Mouse (Mus musculus) heart, embryonic 15.5 days (tissue): ENCODE results near the gene Krt80. TPM values are rescaled to one million over a fixed set of nuclear protein-coding genes. Genes with fewer than 3 reads are reported as not detected.
A peak's percentile ranks its signal among the peaks of the same experiment; 100 is the strongest.

ENCODE experiments used
- ATAC-seq: fragments of 200-750 bp; cut with Nextera tagmentation; replicated peaks from 2 replicates; pipeline ENCODE4 v1.8.0; 2017; ENCODE audit warnings: low read depth, moderate TSS enrichment; ENCODE audit not compliant: insufficient number of reproducible peaks, insufficient read depth, low FRiP score
- H3K27ac ChIP-seq: fragments of 300-500 bp; sonication (generic); 2 replicates; pipeline ENCODE4 v1.5.1; 2015; ENCODE audit warnings: mild to moderate bottlenecking, inconsistent platforms
- H3K27me3 ChIP-seq: fragments of 300-500 bp; sonication (generic); 2 replicates; pipeline ENCODE4 v1.6.1; 2015; ENCODE audit warnings: inconsistent platforms
- H3K36me3 ChIP-seq: fragments of 300-500 bp; sonication (generic); 2 replicates; pipeline ENCODE4 v1.6.1; 2015; ENCODE audit warnings: mild to moderate bottlenecking, inconsistent platforms
- H3K4me1 ChIP-seq: fragments of 300-500 bp; sonication (generic); replicated peaks from 2 replicates; pipeline ENCODE4 v1.6.1; 2015; ENCODE audit warnings: inconsistent platforms
- H3K4me2 ChIP-seq: fragments of 300-500 bp; sonication (generic); 2 replicates; pipeline ENCODE4 v1.6.1; 2015; ENCODE audit warnings: inconsistent platforms, mild to moderate bottlenecking, moderate library complexity
- H3K4me3 ChIP-seq: fragments of 300-500 bp; sonication (generic); 2 replicates; pipeline ENCODE4 v1.5.1; 2015; ENCODE audit warnings: mild to moderate bottlenecking, inconsistent platforms
- H3K9ac ChIP-seq: fragments of 300-500 bp; sonication (generic); 2 replicates; pipeline ENCODE4 v1.6.1; 2015; ENCODE audit warnings: mild to moderate bottlenecking, inconsistent platforms
- H3K9me3 ChIP-seq: fragments of 300-500 bp; sonication (generic); replicated peaks from 2 replicates; pipeline ENCODE4 v1.6.1; 2016; ENCODE audit warnings: inconsistent platforms
- WGBS: fragments of 180-500 bp; shearing (Covaris S2); methylation state at CpG from one replicate; pipeline ENCODE4 v1.1.7; 2015; ENCODE audit warnings: mixed read lengths; 5-methylcytosine and 5-hydroxymethylcytosine counted together
- polyA plus RNA-seq: library from polyadenylated mRNA; unstranded; fragments of >200 nt; fragmentation: Nextera tagmentation; extraction: Ambion mirVana; gene quantifications from 2 replicates; pipeline ENCODE4 v1.2.1, GENCODE M21; 2015

Gene Krt80
- 7.4 and 8.1 TPM in 2 replicates for polyA plus RNA-seq

DNA sequence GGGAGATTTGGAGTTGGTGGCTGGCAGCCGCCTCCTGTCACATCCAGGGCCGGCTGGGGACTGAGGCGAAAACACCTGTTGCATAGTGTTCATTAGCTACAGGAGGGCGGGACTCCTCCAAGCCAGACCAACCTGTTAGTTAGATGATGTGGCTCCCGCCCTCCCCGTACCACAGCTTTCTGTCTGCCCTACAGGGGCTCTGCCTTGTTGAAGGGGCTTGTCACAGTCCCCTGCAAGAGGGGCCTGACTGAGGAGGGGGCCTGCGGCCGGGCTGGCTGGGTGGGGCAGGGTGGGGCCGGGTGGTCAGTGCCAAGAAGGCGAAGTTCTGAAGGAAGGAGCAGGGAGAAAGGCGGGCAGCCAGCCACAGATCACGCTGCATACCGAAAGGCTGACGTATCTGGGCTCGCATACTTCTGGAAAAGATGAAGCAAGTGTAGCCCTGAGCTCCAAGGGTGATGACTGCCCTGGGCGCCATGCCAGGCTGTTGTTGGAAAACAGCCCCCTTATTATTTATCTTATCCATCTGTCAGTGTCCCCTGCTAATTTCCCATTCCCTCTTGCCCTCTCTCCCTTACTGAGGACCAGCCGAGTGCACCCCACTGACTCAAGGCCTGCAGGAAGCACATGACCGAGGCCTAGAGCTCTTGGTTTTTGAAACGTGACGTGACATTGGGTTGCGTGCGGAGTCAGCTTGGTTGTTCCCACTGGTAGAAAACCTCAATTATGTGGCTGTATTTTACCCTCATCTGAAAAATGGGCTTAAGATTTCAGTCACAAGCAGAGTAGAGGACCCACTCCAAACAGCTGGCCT is at the start of gene Krt80:
TSS of gene Krt80 (minus strand) at position 62 of the 811 bp plus-strand sequence.
- ATAC-seq = peak; percentile 85
- Histone ChIP-seq H3K9ac (peak within 1 kb of the TSS; percentile 49), H3K4me1 (peaks cover 88% of the 10 kb centered on the region), H3K27ac (peak within 1 kb of the TSS; percentile 94), H3K27me3 (0 out of 2 replicates have a peak, but pooled peaks cover 2% of the 10 kb centered on the region), H3K36me3 (no peaks in the 10 kb centered on the region), H3K4me3 (peak within 1 kb of the TSS; percentile 14), H3K9me3 (no peaks in the 10 kb centered on the region), H3K4me2 (peak within 1 kb of the TSS; percentile 55)
- 14% methylated on average over 22 of the region's 22 CpGs for WGBS

DNA sequence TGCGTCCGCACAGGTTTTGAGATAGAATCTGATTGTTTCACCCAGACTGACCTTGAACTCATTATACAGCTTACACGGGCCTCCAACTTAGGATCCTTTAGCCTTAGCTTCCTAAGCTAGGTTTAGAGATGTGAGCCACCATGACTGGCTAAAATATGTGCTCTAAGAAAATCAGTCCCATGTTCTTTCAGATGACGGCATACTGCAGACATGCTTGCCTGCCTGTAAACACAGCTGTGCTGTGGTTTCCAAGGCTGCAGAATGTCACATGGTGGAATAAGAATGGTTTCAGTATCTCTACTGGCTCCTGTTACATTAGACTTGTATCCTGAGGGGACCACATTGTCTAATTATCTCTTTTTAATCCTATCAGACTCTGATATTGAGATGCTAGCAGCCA is 49.0 kb upstream of the Krt80 start:
- no peaks in the 10 kb centered on the region for H3K9me3 ChIP-seq
- H3K36me3 ChIP-seq = no peaks in the 10 kb centered on the region
- H3K4me2 ChIP-seq = no peak overlapping the region
- H3K27ac ChIP-seq = no peak overlapping the region
- ATAC-seq = no peak; the same call in 1 of the 2 replicates
- 80% methylated on average over 4 of the region's 4 CpGs for WGBS
- peaks cover 10% of the 10 kb centered on the region for H3K27me3 ChIP-seq
- H3K9ac ChIP-seq = no peak overlapping the region
- no peak overlapping the region for H3K4me3 ChIP-seq
- H3K4me1 ChIP-seq = 0 out of 2 replicates have a peak, but pooled peaks cover 2% of the 10 kb centered on the region

- Histone ChIP-seq H3K27me3 (peaks cover 32% of the 10 kb centered on the region), H3K9ac (no peak overlapping the region), H3K27ac (no peak overlapping the region), H3K9me3 (no peaks in the 10 kb centered on the region), H3K4me3 (no peak overlapping the region), H3K4me1 (peaks cover 11% of the 10 kb centered on the region; the same call in 1 of the 2 replicates), H3K4me2 (no peak overlapping the region), H3K36me3 (no peaks in the 10 kb centered on the region)
- ATAC-seq = no peak
- WGBS = 50% methylated on average over 11 of the region's 11 CpGs
These were observed 45.0 kb upstream of the Krt80 start for GRCm38 (mm10) chr15:101414807-101415565.

DNA sequence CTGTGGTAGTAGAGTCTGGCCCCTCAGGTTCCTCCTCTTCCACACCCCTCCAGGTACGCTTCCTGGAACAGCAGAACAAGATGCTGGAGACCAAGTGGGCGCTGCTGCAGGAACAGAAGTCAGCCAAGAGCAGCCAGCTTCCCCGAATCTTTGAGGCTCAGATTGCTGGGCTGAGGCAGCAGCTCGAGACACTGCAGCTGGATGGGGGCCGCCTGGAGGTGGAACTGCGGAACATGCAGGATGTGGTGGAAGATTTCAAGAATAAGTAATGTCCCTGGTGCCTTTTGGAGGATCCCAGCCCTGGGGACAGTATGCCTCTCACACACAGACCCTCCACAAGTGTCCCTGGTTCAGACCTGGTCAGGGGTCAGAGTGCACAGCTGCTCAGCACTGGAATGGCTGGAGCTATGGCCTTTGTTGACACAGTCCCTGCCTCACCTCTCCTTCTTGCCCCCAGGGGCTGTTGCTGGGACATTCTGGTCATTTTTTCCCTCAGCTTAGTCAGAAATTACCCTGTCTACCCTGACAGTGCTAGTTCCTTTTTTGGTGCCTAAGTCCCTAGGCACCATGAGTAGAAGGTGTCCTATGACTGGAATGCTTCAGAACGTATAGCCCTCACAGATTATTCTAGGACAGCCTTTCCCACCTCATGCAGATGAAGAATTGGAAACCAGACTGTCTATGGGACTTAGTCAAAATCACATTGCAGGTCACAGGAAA is 44.1 kb upstream of the Krt80 start:
- Histone ChIP-seq H3K27ac (no peak overlapping the region), H3K4me2 (no peak overlapping the region), H3K36me3 (no peaks in the 10 kb centered on the region), H3K9me3 (no peaks in the 10 kb centered on the region), H3K4me1 (peaks cover 9% of the 10 kb centered on the region; the same call in 1 of the 2 replicates), H3K9ac (no peak overlapping the region), H3K27me3 (peaks cover 32% of the 10 kb centered on the region), H3K4me3 (no peak overlapping the region)
- ATAC-seq = no peak
- WGBS = 43% methylated on average over 7 of the region's 7 CpGs

DNA sequence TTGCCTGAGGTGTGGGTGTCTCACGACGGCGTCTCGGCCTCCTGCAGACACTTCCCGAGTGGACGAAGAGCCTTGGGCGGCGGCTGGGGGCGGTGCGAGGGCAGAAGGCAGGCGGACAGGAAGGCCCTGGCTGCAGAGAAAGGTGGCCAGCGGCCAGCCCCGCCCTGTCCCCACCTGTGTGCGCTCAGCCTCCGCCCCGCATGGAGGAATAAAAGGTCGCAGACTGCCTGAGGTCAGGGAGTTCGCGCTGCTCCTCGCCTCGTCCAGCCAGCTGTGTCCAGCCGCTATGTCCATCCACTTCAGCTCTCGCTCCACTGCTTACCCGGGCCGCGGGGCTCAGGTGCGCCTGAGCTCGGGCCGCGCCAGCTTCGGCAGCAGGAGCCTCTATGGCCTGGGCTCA is 42.2 kb upstream of the Krt80 start:
- H3K4me1 ChIP-seq = peaks cover 9% of the 10 kb centered on the region; the same call in 1 of the 2 replicates
- no peaks in the 10 kb centered on the region for H3K9me3 ChIP-seq
- H3K4me3 ChIP-seq = peak overlapping the region; percentile 25
- WGBS = 34% methylated on average over 31 of the region's 31 CpGs
- peaks cover 32% of the 10 kb centered on the region for H3K27me3 ChIP-seq
- no peak overlapping the region for H3K9ac ChIP-seq
- 0 out of 2 replicates have a peak overlapping the region, but pooled peaks have one; percentile 21 for H3K4me2 ChIP-seq
- no peak for ATAC-seq
- H3K27ac ChIP-seq = 0 out of 2 replicates have a peak overlapping the region, but pooled peaks have one; percentile 12
- no peaks in the 10 kb centered on the region for H3K36me3 ChIP-seq

DNA sequence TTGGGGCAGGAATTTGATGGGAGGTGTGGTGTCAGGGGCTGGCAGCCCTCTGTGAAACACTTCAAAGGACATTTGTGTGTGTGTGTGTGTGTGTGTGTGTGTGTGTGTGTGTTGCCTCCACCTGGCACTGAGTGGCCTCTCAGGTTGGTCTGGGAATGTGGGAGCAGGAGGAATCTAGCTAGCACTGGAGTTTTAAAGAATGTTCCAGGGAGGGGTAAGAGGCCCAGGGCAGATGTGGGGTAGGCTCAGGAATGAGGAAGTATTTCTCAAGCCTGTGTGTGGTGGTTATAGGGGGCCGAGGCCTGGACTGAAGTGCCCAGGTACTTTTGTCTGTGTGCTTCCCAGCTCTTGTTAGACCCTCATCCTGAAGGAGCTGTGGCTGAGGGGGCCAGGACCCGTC is 40.8 kb upstream of the Krt80 start, which contains the start of gene Krt7:
TSS of gene Krt7 (plus strand) at position 269 of the 400 bp plus-strand sequence.
- Histone ChIP-seq H3K27me3 (peaks cover 32% of the 10 kb centered on the region), H3K9me3 (no peaks in the 10 kb centered on the region), H3K36me3 (no peaks in the 10 kb centered on the region), H3K4me1 (peaks cover 9% of the 10 kb centered on the region; the same call in 1 of the 2 replicates), H3K9ac (no peak within 1 kb of the TSS), H3K4me2 (no peak within 1 kb of the TSS), H3K27ac (peak within 1 kb of the TSS; percentile 12; the same call in 1 of the 2 replicates), H3K4me3 (peak within 1 kb of the TSS; percentile 25; the same call in 1 of the 2 replicates)
- ATAC-seq = no peak
- 24% methylated on average over 2 of the region's 2 CpGs for WGBS

DNA sequence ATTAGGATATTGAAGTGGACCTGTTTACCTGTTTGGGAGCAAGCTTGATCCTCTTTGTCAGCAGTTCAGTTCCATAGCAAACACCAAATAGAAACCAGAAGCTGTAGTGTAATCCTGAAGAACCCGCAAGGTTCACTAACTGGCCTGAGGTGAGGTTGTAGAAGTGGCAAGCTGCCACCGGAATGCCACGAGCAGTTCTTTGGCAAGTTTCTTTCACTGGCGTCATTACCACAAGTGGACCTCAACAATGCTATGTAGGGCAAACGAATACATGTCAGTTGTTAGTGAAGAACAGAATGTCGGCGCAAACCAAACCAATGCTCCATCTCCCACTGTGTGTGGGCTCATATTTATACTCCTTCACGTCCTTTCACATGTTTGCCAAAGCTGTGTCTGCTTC is 28.3 kb upstream of the Krt80 start:
- Histone ChIP-seq H3K36me3 (no peaks in the 10 kb centered on the region), H3K9me3 (no peaks in the 10 kb centered on the region), H3K9ac (no peak overlapping the region), H3K4me2 (no peak overlapping the region), H3K27me3 (no peaks in the 10 kb centered on the region), H3K4me1 (peaks cover 5% of the 10 kb centered on the region), H3K4me3 (no peak overlapping the region), H3K27ac (no peak overlapping the region)
- 70% methylated on average over 8 of the region's 8 CpGs for WGBS
- ATAC-seq = no peak

GRCm38 (mm10) chr15:101397683-101398082 is 27.7 kb upstream of the Krt80 start:
- H3K4me1 ChIP-seq = peaks cover 5% of the 10 kb centered on the region
- H3K9ac ChIP-seq = no peak overlapping the region
- H3K36me3 ChIP-seq = no peaks in the 10 kb centered on the region
- H3K9me3 ChIP-seq = no peaks in the 10 kb centered on the region
- no peak for ATAC-seq
- 71% methylated on average over 2 of the region's 2 CpGs for WGBS
- no peak overlapping the region for H3K4me3 ChIP-seq
- H3K27ac ChIP-seq = no peak overlapping the region
- no peak overlapping the region for H3K4me2 ChIP-seq
- no peaks in the 10 kb centered on the region for H3K27me3 ChIP-seq

GRCm38 (mm10) chr15:101396921-101397320 is 27.0 kb upstream of the Krt80 start:
- no peak overlapping the region for H3K27ac ChIP-seq
- ATAC-seq = no peak
- no peaks in the 10 kb centered on the region for H3K9me3 ChIP-seq
- H3K4me2 ChIP-seq = no peak overlapping the region
- H3K27me3 ChIP-seq = no peaks in the 10 kb centered on the region
- no peak overlapping the region for H3K9ac ChIP-seq
- H3K4me1 ChIP-seq = peaks cover 5% of the 10 kb centered on the region
- H3K36me3 ChIP-seq = no peaks in the 10 kb centered on the region
- 85% methylated on average over 3 of the region's 3 CpGs for WGBS
- H3K4me3 ChIP-seq = no peak overlapping the region

- Histone ChIP-seq H3K4me2 (no peak overlapping the region), H3K27me3 (no peaks in the 10 kb centered on the region), H3K27ac (no peak overlapping the region), H3K9ac (no peak overlapping the region), H3K9me3 (no peaks in the 10 kb centered on the region), H3K4me3 (no peak overlapping the region), H3K36me3 (no peaks in the 10 kb centered on the region), H3K4me1 (peaks cover 5% of the 10 kb centered on the region)
- no peak for ATAC-seq
- 23% methylated on average over 7 of the region's 7 CpGs for whole genome bisulfite sequencing
These were observed 26.5 kb upstream of the Krt80 start for GRCm38 (mm10) chr15:101396466-101396865.

DNA sequence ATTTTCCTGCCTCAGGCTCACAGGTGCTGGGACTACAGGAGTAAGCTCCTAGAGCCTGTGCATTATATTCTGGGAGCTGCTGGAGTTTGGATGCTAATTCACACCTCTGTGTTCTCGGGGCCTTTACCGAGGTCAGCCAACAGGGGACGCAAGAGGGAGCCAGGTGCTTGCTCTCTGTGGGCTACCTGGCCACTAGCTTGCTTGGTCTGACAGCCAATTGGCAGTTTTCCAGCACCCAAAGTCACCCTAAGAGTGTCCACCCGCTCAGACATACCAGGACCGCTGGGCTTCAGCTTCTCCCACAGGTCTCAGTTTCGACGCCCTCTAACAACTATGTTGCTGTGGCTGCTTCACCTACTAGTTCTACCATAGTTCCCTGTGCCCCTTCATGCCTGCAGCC is 24.9 kb upstream of the Krt80 start:
- H3K4me3 ChIP-seq = no peak overlapping the region
- 54% methylated on average over 7 of the region's 7 CpGs for WGBS
- no peaks in the 10 kb centered on the region for H3K36me3 ChIP-seq
- no peak overlapping the region for H3K4me2 ChIP-seq
- no peaks in the 10 kb centered on the region for H3K9me3 ChIP-seq
- no peak for ATAC-seq
- no peak overlapping the region for H3K9ac ChIP-seq
- H3K4me1 ChIP-seq = peaks cover 5% of the 10 kb centered on the region
- no peaks in the 10 kb centered on the region for H3K27me3 ChIP-seq
- no peak overlapping the region for H3K27ac ChIP-seq
